Mouse (Mus musculus) erythroid progenitor cell, adult 5-6 weeks (primary cell): ENCODE data around the gene Myo18b. TPM values are rescaled to one million over a fixed set of nuclear protein-coding genes. Genes with fewer than 3 reads are reported as not detected.

Experiments
- ATAC-seq: replicated peaks from 2 replicates; pipeline ENCODE4 v1.8.0; 2016; ENCODE audit warnings: moderate number of reproducible peaks, mild to moderate bottlenecking, moderate TSS enrichment, inconsistent platforms; ENCODE audit not compliant: poor library complexity, low FRiP score, severe bottlenecking
- total RNA-seq, 2 experiments: library from RNA; stranded (forward) in 1 of 2; stranded (reverse) in 1 of 2; fragments of 150-400 nt in 1 of 2; fragments of 186-747, 209-891 nt in 1 of 2; gene quantifications; 2 replicates each; pipeline versions ENCODE4 v1.2.3 to v1.2.4; 2015 to 2017; ENCODE audit warnings: low replicate concordance in 2 of 2

Gene Myo18b
- total RNA-seq, 2 experiments from 2014 or later = 0.08 to 1.3 TPM

DNA sequence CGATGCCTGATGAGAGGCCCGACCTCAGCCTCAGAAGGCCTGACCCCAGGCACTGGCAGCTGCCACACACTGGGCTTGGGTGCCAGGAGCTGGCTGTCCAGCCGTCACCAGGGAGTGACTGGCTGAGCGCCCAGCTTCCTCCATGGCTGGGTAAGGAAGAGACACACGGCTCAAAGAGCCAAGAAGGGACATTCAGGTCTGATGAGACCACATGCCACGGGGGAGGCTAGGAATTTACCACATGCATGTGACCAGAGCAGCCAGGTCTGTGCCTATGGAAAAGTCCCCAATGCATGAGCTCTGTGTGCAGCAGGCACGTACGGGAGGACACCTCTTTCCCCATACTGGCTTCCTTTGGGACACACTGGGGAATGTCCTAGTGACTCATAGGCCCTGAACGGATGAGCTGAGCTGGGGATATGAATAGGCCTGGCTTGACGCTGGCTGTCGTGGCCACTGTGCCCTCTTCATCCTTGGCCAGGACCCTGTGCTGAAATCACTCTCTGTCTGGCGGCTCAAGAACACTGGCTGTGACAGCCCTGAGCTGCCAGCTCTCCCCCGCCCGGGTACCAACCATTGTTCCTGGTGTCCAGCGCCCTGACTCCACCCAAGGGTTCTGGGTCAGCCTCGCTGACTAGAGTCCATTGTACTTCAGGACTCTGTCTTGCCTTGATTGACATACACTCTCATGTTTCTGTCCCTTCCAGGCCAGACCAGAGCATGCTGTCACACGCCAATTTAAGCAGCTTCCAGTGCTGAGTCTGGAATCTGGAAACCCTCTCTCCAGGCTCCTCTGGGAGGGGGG lies 9.3 kb downstream of the Myo18b start:
- no peak for ATAC-seq

DNA sequence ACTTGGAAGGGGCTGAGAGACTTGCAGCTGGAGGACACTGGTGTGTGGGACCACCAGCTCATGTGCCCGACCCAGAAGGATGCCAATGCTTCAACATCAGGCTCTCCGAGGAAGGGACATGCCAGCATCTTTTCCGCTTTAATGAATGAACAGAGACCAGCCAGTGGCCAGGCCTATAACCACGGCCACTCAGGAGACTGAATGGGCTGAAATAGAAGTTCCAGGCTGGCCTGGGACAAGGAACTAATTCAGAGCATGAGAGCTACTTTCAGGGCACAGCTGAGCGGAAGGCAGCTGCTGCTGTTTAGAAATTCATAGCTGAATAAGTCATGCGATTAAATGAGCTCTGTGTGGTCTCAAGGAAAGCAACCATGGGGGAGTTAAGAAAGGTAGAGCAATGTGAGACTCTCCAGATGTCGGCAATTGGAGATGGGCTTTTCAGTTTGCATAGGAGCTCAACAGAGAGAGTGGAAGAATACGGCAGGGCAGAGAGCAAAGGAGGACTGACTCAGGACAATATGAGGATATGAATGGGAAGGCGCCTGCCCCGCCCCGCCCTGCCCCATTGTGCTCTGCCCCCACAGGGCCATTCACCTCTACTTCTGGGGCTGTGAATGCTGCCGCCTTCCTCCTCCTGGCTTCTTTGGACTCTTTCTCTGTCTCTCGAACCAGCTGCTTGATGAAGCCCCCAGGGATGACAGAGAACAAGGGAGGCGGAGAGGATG lies 18.6 kb downstream of the Myo18b start:
- ATAC-seq = no peak

DNA sequence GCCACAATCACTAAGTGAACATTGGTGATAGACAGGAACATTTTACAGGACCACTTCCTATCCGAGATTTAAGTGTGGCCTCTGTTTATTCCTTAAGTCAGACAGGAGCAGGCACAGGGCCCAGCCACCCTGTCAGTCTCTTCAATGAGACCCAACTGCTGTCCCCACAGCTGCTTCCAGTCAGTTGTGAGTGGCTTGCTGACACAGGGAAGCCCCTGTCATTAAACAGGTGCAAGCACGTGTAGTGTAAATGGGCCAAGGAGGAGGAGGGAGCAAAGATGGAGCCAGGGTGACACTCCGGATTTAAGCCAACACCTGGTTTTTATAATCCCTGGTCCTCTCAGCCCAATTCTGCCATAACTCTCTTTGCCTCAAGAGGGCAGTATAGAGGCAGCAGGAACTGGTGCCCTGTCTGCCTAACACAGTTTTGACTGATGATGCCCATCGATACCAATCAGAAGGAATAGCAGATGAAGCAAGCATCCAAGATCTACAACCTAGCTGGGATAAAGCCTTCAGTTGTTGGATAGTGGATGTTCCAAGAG lies 19.2 kb downstream of the Myo18b start:
- ATAC-seq = no peak

DNA sequence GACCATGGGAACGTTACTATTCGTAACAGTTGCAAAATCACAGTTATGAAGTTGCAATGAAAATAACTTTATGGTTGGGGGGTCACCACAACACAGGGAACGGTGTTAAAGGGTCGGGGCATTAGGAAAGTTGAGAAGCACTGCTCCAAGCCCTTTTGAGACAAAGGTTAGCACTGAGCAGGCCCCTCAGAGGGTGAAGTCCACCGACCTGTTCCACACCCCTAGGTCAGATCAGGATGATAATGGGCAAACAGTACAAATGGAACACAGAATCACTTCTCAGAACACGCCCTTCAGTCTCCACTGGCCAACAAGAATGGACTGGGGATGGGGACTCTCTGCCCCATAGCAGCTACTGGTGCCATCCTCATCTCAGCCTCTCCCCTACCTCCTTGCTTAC lies 23.2 kb downstream of the Myo18b start:
- ATAC-seq = no peak

DNA sequence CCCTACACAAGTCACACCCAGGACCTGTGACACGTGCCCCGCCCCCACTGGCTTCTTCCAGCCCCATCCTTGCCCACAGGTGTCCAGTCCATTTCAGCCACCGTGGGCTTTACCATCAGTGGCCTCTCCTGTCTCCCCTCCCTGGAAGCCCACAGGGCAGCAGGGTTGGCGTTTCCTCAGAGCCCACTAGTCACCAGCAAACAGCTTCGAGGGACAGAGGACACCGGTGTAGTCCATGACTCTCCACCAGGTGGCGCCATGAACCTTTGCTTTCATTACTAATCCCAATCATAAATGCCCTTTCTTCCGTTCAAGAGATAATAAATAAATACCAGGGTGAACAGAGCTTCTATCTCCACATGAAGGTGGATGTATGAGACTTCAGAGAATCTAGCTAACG lies 25.4 kb downstream of the Myo18b start:
- no peak for ATAC-seq

DNA sequence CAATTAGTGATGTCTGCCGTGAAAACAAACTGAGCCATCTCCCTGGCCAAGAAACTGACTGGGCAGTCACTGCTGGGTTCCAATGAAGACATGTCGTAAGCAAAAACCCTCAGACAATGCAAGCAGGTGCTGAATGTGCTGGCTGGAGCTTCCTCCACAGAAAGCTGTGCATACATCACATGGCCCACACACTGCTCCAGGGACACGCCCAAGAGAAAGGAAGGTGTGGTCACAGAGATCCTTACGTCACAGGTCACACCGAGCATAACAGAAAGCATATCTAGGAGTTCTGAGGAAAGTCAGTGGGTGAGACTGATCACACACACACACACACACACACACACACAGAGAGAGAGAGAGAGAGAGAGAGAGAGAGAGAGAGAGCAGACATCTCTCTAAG lies 27.5 kb downstream of the Myo18b start:
- no peak for ATAC-seq

DNA sequence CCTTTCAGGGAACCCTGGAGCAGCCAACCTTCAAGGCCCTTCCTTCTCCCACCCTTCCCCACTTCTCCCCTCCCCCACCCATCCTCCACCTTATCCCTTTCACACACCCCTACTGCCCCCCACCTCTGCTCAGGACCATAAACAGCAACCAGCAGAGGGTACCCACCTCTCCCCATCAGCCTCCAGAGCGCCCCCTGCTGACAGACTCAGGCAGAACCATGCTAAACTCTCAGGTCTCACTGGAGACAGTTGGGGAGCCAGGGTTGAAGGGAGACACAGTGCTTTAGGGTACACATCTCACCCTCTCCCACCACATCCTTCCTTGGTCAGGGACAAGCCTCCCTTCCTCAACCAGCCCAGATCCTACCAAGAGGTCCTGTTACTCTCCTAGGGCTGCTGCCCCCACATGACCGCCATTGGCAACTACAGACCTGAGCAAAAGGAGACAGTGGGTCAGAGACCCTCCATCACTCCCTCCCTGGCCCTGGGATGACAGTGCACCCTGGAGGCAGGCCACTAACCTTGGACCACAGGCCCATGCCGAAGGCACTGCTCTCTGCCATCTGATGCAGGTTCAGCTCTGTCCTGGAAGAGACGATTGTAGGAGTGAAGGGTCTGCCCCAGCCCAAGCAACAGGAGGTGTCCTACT lies 31.3 kb downstream of the Myo18b start:
- no peak for ATAC-seq

DNA sequence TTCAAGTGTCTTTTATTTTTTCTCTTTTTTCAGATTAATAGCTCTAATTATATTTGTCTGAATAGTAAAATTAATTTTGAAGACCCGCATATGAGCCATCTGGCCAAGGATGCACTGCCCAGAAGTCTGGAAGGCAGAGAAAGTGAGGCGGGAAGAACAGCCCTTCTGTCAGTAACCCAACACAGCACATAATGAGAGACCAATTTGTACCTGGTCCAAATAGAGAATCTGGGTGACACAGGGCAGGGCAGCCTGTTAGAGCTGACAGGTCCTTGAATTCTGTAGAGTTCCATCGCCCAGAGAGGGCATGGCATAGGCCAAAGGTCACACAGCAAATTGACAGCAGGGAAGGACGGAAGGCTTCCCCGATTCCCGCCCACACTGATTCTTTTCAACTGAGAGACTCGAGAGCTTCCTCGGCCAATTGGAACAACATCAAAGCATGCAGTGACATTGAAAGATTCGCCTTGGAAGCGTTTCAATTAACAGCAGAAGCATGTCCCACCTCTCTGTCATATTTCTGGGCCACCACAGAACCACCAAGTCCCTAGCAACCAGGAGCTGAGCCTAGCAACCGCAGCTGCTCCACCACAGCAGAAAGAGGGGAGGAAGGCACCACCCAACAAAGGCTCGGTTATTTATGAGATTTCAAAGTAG lies 36.7 kb downstream of the Myo18b start:
- ATAC-seq = no peak

DNA sequence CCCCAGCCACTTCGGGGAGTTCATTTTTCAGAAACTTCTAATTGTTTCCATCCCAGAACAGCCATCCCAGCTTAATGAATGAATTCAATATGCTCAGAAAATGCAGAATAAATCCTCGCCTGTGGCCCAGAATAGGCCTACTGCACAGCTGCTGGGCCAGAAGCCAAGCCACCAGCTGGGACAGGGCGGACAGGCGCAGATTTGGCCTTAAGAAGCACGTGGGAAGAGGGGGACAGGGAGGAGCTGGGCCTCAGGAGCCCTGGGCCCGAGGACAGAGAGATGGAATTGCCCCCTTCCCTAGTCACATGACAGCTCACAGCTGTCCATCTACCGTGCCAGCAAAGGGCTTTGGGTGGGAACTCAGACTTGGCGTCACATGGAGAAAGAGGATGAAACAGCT lies 43.0 kb downstream of the Myo18b start:
- ATAC-seq = no peak

DNA sequence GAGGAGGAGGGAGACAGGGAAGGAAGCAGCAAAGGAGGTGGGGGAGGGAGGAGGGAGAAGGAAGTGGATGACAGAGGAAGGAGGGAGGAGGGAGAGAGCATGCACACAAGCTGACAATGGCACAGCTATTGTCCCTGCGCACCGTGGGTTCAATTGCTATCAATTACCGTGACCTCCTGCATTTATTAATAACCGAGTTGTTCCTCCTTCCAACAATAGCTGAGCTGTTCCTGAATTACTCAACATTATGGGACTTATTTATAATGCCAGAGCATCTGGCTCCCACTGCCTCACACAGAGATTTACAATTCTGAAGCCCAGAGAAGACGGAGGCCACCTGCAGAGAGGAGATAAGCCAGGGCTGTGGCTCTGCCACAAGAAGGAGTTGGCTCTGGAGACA lies 44.8 kb downstream of the Myo18b start:
- ATAC-seq = no peak

DNA sequence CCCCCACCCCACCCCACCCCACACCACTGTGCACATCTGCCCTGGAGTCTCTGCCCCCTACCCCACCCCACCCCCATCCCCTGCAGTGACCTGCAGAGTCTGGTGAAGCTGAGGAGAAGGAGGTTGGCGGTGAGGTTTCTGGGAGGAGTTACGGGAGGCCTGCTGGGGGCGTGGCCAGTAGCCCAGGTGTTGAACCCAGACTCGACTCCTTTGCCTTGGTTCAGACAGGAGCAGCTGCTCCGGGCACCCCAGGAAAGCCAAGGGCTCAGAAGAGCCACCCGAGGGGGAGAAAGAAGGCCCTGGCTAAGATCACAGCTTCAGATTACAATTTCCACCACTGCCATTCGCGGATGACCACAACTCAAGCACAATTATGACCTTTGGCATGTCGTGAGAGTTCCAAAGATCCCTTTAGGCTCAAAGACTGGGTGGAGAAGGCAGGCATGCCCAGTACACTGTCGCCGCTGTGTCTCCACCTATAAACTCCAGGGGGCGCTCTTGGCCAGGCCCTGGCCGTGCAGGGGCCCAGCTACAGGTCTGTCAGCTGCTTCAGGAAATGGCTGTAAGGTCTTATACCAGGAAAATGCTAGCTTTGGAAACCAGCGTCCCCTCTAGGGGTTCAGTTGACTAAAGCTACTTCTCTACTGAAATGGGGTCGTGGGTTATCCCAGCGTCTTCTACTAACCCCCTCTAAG lies 47.4 kb downstream of the Myo18b start:
- no peak for ATAC-seq

DNA sequence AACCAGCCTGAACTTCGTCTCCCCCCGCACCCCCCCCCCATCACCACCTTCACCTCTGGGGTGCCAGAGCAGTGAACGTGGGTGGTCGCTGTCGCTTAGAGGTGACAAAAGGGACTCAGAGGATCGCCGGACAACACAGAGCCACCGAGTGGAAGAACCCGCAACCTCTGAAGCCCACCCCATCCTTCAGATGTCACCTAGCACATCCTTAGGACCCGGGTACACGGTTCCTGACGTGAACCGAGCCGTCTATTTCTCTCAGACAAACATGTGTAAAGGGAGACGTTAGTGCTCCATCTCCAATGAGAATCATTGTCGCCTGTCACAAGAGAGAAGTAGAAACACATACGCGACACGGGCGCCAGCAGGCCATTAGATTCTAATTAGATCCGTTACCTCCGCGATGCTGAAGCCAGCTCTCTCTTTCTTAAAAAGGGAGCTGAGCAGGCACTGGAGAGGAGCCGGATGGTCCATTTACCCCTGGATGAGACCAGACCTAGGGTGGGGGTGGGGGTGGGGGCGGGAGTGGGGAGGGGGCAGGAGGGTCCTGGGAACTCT lies 48.1 kb downstream of the Myo18b start:
- no peak for ATAC-seq

DNA sequence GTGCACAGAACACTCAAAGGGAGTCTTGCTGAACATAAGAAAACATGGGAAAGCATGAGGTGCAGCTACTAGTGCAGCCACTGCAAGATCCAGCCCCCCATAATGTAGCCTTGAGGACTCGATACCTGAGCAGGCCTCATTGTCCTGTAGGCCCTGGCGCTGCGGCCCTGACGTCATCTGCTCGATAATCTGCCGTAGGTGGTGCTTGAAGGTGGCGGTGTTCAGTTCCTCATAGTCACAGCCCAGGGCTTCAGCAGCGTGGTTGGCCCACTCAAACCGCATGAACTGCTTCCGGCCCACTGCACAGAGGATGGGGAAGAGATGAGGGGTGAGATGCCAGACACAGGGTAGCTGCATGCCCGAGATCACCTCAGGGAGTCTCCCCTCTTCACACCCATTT lies 50.0 kb downstream of the Myo18b start:
- ATAC-seq = no peak

DNA sequence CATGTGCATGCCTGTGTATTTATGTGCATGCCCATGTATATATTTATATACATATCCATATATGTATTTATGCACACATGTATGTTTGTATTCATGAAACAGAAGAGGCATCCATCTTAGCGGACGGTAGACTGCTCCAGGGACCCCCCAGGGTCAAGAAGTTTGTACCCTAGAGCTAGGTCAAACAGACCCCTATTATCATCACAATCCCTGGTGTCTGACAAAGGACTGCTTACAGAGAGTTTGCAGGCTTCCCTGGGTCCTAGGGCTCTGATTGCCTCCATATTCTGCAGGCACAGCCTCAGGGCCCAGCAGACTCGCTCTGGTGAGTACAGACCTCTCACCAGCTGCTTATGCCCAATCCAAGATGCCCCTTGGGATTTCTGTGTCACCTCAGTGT lies 51.7 kb downstream of the Myo18b start:
- no peak for ATAC-seq

DNA sequence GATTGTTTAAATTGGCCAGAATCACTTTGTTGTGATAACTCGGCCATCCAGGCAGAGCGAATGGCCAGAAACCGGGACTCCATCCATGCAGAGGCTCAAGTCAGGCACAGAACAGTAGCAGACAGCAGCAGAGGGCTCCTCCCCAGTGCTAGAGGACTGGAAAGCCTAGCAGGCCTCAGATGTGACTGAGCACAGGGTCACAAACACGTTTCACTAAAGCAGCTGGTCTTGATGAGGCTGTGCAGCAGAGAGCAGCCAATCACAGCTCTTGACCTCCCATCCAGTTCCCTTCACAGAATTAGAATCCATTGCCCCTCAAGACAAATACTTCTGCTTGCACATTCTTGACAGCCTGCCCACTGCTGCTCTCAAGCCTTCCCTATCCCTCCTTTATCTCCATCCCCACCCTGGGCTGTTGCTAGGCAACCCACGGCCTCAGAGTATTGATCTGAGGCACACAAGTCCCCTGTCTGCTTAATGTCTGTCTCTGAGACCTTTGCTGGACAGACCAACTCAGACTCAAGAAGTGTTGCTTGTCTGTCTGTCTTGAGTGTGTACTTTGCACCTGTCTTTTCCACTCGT lies 52.4 kb downstream of the Myo18b start:
- no peak for ATAC-seq

DNA sequence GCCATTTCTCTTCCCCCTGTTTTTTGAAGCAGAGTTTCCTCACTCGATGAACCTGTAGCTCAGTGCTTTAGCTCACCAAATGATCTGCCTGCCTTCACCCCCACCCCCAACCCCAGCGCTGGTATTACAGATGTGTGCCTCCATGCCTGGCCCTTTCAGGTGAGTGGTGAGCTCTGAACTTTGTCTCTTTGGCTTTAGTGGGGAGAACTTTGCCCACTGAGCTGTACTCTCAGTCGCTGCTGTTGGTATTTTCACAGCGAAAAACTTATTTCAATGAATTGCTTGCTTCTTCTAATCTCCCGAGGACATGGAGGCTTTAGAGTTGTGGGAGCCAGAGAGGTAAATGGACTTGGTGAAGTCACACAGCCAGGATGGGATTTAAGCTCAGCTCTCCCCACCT lies 53.5 kb downstream of the Myo18b start:
- ATAC-seq = no peak

DNA sequence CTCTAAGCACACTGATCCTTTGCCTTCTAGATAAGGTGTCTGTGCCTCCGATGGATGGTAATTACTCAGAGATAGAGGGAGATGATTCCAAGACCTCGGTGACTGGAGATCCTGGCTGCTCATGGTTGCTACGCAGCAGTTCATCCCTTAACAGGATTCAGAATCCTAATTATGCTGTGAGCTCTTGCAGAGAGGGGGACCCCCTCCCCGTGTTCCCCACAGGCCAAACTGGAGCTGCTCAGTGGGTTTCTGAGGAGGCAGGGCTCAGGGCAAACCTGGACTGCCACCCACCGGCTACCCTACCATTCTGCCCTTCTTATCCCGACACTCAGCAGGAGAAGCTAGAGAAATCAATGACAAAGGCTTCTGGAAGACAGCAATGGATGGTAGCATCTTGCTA lies 54.3 kb downstream of the Myo18b start:
- ATAC-seq = no peak

DNA sequence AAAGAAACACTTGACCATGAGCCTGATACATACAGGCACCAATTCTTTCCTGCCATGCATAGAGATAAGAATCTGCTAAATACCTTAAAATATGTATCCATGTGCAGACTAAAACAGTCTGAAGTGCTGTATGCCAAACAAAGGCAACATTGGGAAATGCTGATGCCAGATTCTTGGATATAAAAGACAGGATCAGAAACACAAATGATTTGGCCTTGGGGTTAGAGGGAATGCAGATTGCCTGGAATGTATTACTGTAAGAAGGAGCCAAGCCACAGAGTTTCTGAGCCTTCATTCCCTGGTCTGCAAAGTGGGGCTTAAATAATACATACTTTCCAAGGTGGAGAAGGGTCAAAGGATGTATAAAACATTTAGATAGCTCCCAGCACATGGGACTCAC lies 61.3 kb downstream of the Myo18b start:
- no peak for ATAC-seq

DNA sequence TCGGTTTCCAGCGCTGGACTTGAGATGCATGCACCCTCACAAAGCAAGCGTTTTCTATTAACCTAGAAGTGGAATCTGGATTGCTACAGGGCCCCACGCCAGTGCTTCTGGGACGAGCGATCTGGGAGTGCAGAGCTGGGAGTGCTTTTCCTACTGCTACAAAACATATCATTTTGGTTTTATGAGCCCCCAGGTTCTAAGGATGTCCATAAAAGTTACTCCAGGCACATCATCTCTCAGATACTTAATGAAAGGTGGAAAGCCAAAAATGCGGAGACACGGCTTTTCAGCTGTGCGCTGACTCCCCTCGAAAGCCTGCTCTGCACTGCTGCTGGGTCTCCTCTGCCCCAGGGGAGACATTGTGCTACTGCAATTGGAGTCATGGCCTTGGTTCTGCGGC lies 62.3 kb downstream of the Myo18b start:
- no peak for ATAC-seq
